Mouse (Mus musculus) C2C12 (cell line): ENCODE measurements around the gene Wdr59.

Experiments used
- CEBPB ChIP-seq: IDR thresholded peaks from one replicate; pipeline ENCODE4 v1.6.1; 2011; ENCODE audit warnings: low read depth, mild to moderate bottlenecking, control low read depth, moderate library complexity
- CTCF ChIP-seq: IDR thresholded peaks from one replicate; pipeline ENCODE4 v1.5.1; 2011; ENCODE audit not compliant: control insufficient read depth, insufficient read depth, insufficient read length
- FOSL1 ChIP-seq: IDR thresholded peaks from one replicate; pipeline ENCODE4 v1.8.0; 2011; ENCODE audit warnings: mild to moderate bottlenecking, low read length; ENCODE audit not compliant: poor library complexity, insufficient read depth, severe bottlenecking
- MAX ChIP-seq: IDR thresholded peaks from one replicate; pipeline ENCODE4 v1.6.1; 2011; ENCODE audit warnings: mild to moderate bottlenecking, control low read depth
- MYOD1 ChIP-seq: IDR thresholded peaks from one replicate; pipeline ENCODE4 v1.6.1; 2011; ENCODE audit warnings: low read depth; ENCODE audit not compliant: control insufficient read depth, insufficient read length
- MYOG ChIP-seq: IDR thresholded peaks from one replicate; pipeline ENCODE4 v1.6.1; 2011; ENCODE audit not compliant: control insufficient read depth, insufficient read length; ENCODE audit errors: extremely low read depth
- USF1 ChIP-seq: IDR thresholded peaks from one replicate; pipeline ENCODE4 v1.6.1; 2011; ENCODE audit warnings: low read depth, mild to moderate bottlenecking, control low read depth, moderate library complexity

- TF ChIP-seq MAX, result no peak
- TF ChIP-seq CTCF, result no peak
- TF ChIP-seq USF1, result no peak
- TF ChIP-seq MYOD1, result no peak
- no peak for TF ChIP-seq CEBPB
- no peak for TF ChIP-seq MYOG
- TF ChIP-seq FOSL1, result no peak
Measured at GRCm38 (mm10) chr8:111533503-111533902, 11.6 kb upstream of the Wdr59 start.
